Mouse (Mus musculus) erythroid progenitor cell, adult 5-6 weeks (primary cell): Measurements from ENCODE around the gene Cd47. TPM values are rescaled to one million over a fixed set of nuclear protein-coding genes. Genes with fewer than 3 reads are reported as not detected.

Experiments
- ATAC-seq: replicated peaks from 2 replicates; pipeline ENCODE4 v1.8.0; 2016; ENCODE audit warnings: moderate number of reproducible peaks, mild to moderate bottlenecking, moderate TSS enrichment, inconsistent platforms; ENCODE audit not compliant: poor library complexity, low FRiP score, severe bottlenecking
- total RNA-seq, 2 experiments: library from RNA; stranded (forward) in 1 of 2; stranded (reverse) in 1 of 2; fragments of 150-400 nt in 1 of 2; fragments of 186-747, 209-891 nt in 1 of 2; gene quantifications; 2 replicates each; pipeline versions ENCODE4 v1.2.3 to v1.2.4; 2015 to 2017; ENCODE audit warnings: low replicate concordance in 2 of 2

The Cd47 gene
- total RNA-seq, 2 experiments from 2014 or later: 624 to 874 TPM

GRCm38 (mm10) chr16:49938483-49939301, 138.4 kb downstream of the Cd47 start:
- no peak for ATAC-seq

DNA sequence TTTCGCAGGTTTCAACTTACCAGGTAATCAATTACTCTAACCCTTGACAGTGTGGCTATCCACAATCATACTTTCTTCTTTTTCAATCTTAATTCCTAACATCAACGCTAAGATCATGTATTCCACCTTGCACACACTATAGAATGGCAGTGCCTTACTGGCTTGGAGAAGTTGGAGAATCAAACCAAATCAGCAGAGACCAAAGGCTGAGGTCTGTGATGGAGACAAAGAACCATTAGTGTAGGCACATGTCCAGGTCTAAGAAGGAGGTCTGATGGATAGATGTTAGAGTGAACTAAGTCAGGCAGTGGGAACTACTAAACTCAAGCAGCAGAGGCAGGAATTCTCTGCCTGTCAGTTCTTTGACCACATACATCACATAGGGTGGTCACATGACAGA, 139.0 kb downstream of the Cd47 start:
- no peak for ATAC-seq

DNA sequence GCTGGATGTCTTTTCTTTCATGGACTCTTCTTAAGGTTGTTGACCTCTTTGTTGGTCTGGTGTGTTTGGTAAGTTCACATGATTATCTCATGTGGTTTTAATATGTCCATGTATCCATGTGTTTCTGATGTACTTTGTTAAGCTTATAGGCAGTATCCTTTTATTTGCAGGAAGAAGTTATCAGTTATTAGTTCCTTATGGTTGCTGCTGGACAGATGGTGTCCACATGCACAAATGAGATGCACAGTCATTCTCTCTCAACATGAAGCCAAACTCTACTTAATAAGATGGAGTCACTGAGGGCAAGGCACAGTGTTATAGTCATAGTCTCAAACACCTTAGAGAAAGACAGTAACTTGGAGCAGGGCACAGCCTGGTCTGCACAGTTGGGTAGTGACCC, 140.1 kb downstream of the Cd47 start:
- ATAC-seq: no peak

DNA sequence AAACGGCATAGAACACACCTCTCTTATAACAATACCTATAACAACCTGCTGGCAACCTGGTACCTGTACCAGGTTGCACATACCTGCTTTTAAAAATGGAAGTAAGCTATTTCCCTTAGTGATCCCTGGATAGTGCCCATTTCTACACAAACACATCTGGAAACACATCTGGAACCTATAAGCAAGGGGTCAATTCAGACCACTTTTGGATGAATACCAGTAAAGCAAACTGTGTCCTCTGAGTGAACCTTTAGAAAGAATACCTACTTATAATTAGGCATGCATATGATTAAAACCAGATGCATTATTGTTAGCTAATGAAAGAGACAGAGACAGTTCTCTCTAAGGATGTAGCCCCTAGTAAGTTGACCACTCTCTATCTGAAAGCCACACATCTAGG, 140.7 kb downstream of the Cd47 start:
- ATAC-seq: no peak

DNA sequence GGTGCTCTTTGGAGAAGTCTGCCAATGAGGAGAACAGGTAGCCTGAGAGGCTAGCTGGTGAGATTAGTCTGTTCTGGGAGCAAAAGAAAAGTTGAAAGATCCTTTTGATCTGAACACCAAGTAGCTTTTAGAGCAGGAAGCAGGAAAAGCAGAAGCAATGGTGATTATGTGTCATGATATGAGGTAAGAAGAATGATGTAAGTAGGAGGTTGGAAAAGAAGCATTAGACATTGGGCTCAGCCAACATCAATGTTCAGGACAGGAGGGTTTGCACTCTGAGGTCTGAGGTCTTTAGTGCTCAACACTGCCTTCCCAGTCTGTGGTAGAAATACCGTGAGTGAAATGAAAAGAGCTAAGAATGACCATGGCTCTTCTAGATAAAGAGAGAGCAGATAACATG, 143.4 kb downstream of the Cd47 start:
- ATAC-seq: no peak

DNA sequence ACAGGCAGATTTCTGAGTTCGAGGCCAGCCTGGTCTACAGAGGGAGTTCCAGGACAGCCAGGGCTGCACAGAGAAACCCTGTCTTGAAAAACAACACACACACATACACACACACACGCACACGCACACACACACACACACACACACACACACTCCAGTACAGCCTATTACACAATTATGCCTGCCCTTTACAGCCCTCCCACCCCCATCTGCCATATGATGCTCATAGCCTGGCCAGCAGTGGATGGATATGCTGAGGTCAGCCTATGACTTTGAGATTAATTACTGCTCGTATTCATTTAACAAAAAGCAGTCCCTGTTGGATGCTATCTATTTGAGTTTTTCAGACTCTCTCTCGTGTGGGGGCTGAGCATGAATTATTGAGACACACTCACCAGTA, 144.8 kb downstream of the Cd47 start:
- no peak for ATAC-seq

DNA sequence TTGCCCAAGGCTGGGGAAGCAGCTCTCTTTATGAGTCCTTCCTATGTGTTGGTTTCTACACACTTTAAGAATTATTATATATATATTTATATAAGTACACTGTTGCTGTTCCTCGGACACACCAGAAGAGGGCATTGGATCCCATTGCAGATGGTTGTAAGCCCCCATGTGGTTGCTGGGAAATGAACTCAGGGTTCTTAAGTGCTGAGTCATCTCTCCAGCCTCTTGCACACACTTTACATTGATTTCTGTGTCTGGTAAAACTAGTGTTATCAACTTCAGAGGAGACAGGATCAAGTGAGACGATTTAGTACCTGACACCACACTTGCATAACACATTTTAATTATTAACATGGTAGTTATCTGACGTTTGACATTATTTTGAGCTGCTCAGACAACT, 146.7 kb downstream of the Cd47 start:
- ATAC-seq: no peak

GRCm38 (mm10) chr16:49947610-49948009, 147.3 kb downstream of the Cd47 start:
- no peak for ATAC-seq

- ATAC-seq: no peak
Measured at GRCm38 (mm10) chr16:49948287-49948686, 148.0 kb downstream of the Cd47 start.

GRCm38 (mm10) chr16:49949261-49949660, 148.9 kb downstream of the Cd47 start:
- ATAC-seq: no peak

DNA sequence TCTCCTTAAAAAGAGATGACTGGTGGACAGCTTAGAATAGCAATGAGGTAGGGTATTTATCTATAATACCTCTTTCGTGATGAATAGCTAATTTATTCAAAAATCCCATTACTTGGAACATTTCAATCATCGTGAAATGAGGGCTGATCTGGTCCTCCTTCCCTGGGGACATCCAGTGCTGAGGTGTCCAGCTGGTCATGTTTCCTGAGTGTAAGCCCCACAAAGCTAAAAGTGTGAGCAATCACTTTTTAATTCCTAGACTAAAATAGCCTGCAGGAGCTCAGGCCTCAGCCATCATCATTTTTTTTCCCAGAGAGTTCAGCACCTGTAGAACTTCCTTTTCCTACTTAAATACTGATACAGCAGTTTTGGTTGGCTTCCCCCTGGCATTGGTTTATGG, 150.0 kb downstream of the Cd47 start:
- no peak for ATAC-seq

- no peak for ATAC-seq
Measured at GRCm38 (mm10) chr16:49951288-49951691, 151.0 kb downstream of the Cd47 start.

DNA sequence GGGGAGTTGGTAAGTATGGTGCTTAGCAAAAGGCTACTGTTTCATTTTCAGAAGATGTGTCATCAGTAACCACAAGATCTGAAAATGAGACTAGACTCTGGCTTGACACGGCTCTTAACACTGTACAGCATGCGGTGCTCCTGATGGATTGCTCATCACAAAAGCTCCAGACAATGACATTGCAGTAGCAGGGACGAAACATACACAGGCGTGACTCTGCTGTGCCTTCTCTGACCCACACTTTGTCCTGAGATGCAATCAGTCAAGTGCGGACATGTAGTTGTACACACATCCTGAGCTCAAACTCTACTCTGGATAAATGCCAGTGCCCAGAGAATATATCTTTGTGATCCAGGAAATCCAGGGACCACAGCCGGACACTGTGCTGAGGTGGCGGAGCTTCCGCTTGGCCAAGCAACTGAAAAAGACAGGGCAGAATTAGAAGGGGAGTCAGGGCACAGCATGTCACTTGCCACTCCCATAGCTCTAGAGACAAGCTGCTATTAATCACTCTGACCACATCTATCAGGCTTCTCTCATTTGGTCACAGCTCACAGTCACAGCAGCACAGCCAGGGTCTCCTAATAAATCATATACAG, 151.7 kb downstream of the Cd47 start:
- ATAC-seq: no peak

- ATAC-seq: no peak
Measured at GRCm38 (mm10) chr16:49953817-49954216, 153.5 kb downstream of the Cd47 start.

DNA sequence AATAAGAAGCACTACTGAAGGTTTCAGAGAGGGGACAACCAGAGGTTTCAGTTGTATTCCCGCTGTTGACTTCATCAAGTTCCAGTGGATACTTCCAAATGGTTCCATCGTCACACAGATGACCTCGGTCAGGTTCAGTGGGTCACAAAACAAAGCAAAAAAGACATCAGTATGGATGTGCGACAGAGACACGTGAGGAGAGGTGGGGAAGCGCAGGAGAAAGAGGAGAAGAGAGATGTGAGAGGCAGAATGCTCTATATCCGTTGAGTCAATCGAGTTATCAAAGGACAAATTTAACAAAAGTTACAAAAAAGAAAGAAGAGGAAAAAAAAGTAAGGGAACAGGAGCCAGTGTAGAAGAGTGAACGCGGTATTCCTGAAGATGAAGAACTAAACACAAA, 154.6 kb downstream of the Cd47 start:
- ATAC-seq: no peak

- no peak for ATAC-seq
Measured at GRCm38 (mm10) chr16:49955325-49955724, 155.0 kb downstream of the Cd47 start.

- ATAC-seq: no peak
Measured at GRCm38 (mm10) chr16:49955952-49956351, 155.6 kb downstream of the Cd47 start.

DNA sequence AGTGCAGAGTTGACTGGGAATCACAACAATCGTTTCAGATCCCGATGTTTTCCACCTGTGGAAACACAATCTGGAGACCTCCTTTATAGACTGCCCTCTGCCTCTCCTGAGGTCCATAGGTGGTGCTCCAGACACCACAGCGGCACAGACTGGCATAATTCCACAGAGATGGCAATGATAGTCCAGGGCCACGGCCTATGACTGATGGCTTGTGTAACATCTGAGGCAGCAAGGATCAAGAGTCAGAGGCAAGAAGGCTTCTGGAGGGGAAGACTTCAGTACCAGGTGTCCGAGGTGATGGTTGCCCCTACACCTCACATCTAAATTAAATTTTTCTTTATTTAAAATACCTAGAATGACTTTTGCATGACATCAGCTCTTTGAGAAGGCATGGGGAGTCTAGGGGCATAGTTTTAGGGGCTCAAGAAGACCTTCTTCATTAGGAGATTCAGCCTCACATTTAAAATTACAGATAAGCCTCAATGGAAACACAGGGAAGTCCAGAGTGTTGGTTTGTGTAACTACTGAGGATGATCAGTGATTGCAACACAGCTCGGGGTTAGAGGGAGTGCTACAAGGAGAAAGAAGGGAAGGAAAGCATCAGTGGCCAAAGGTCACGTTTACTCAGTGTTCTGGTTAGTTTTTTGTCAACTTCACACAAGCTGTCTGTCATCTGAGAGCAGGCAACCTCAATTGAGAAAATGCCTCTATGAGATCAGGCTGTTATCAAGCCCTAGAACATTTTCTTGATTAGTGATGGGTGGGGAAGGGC, 156.4 kb downstream of the Cd47 start:
- no peak for ATAC-seq

- ATAC-seq: no peak
Measured at GRCm38 (mm10) chr16:49958900-49959436, 158.6 kb downstream of the Cd47 start.

- ATAC-seq: no peak
Measured at GRCm38 (mm10) chr16:49962305-49962704, 162.0 kb downstream of the Cd47 start.
